Mouse (Mus musculus) cortical plate, adult 2 months (tissue): ENCODE data around the gene Peli3.

Source experiments
- CTCF ChIP-seq: fragments of 200-500 bp; IDR thresholded peaks from 2 replicates; pipeline ENCODE4 v1.5.1; 2011; ENCODE audit warnings: mild to moderate bottlenecking, control low read depth, low read length; ENCODE audit not compliant: insufficient read depth; ENCODE audit errors: extremely low read depth
- POLR2A ChIP-seq: fragments of 200-500 bp; IDR thresholded peaks from 2 replicates; pipeline ENCODE4 v1.6.1; 2011; ENCODE audit warnings: mild to moderate bottlenecking, low read length, control low read depth; ENCODE audit not compliant: insufficient read depth; ENCODE audit errors: extremely low read depth

- TF ChIP-seq POLR2A (no peak), CTCF (no peak)
These were observed 44.0 kb downstream of the Peli3 start for GRCm38 (mm10) chr19:4898972-4899371.
